Mouse (Mus musculus) E14TG2a.4 (cell line): ENCODE results near the gene Pou6f1.

Experiments used
- CTCF ChIP-seq: conservative IDR thresholded peaks from 2 replicates; pipeline ENCODE4 v1.5.1; 2014; ENCODE audit warnings: low read length
- NANOG ChIP-seq: IDR thresholded peaks from 2 replicates; pipeline ENCODE4 v1.6.1; 2014; ENCODE audit warnings: borderline replicate concordance, low read length, mixed read lengths
- POU5F1 ChIP-seq: IDR thresholded peaks from 2 replicates; pipeline ENCODE4 v1.6.1; 2014; ENCODE audit warnings: low read length, borderline replicate concordance

DNA sequence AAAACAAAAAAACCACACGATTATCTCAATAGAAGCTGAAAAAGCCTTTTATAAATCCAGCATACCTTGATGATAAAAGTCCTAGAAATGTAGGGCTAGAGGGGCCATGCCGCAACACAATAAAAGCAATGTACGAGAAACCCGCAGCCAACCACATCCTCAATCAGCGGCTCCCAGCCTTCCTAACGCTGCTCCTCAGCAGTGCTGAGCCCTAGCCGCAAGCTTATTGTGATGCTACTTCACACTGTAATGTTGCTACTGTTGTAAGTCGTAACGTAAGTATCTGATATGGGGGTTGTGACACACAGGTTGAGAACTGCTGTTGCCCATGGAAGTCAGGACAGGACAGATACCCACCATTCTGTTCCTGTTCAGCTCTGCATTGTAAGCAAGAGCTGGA lies 60.4 kb downstream of the Pou6f1 start:
- no peak for TF ChIP-seq CTCF
- no peak for TF ChIP-seq POU5F1
- TF ChIP-seq NANOG = no peak
